Mouse (Mus musculus) small intestine, adult 2 months (tissue): ENCODE results near the gene Bach2. TPM values are rescaled to one million over a fixed set of nuclear protein-coding genes. Genes with fewer than 3 reads are reported as not detected.

Experiments used
- H3K27ac ChIP-seq: fragments of 200-500 bp; 2 replicates; pipeline ENCODE4 v1.5.1; 2012; ENCODE audit warnings: low read depth, low read length, control low read depth, inconsistent platforms; ENCODE audit not compliant: insufficient read depth
- H3K27me3 ChIP-seq: fragments of 200-500 bp; 2 replicates; pipeline ENCODE4 v1.6.1; 2012; ENCODE audit warnings: mild to moderate bottlenecking, moderate library complexity, low read length, inconsistent platforms; ENCODE audit not compliant: control insufficient read depth, insufficient read depth
- H3K36me3 ChIP-seq: fragments of 200-500 bp; 2 replicates; pipeline ENCODE4 v1.6.1; 2012; ENCODE audit warnings: mild to moderate bottlenecking, low read length, control low read depth, inconsistent platforms; ENCODE audit not compliant: control insufficient read depth, insufficient read depth
- H3K4me1 ChIP-seq: fragments of 200-500 bp; 2 replicates; pipeline ENCODE4 v1.6.1; 2012; ENCODE audit warnings: low read length, inconsistent platforms, mixed read lengths; ENCODE audit not compliant: control insufficient read depth, insufficient read depth, insufficient read length
- H3K4me3 ChIP-seq: fragments of 200-500 bp; 2 replicates; pipeline ENCODE4 v1.5.1; 2012; ENCODE audit warnings: low read depth, mild to moderate bottlenecking, control low read depth, inconsistent platforms, low read length, moderate library complexity
- CTCF ChIP-seq: fragments of 200-500 bp; IDR thresholded peaks from 2 replicates; pipeline ENCODE4 v1.5.1; 2012; ENCODE audit warnings: low read depth, mild to moderate bottlenecking, control low read depth, inconsistent platforms, low read length, moderate library complexity, mixed read lengths; ENCODE audit not compliant: insufficient replicate concordance, insufficient read length; ENCODE audit errors: extremely low read depth
- POLR2A ChIP-seq: fragments of 200-500 bp; IDR thresholded peaks from 2 replicates; pipeline ENCODE4 v1.6.1; 2012; ENCODE audit warnings: low read depth, mild to moderate bottlenecking, control low read depth, inconsistent platforms, low read length, moderate library complexity
- WGBS: fragments of 180-500 bp; shearing (Covaris S2); methylation state at CpG from one replicate; pipeline ENCODE4 v1.1.7; 2018; 5-methylcytosine and 5-hydroxymethylcytosine counted together
- polyA plus RNA-seq: library from polyadenylated mRNA; depleted of rRNA; stranded (reverse); fragments of >200 nt; gene quantifications from 2 replicates; pipeline ENCODE4 v1.2.3, GENCODE M21; 2012

The Bach2 gene
- polyA plus RNA-seq, 1 experiment, result 3.5 TPM

DNA sequence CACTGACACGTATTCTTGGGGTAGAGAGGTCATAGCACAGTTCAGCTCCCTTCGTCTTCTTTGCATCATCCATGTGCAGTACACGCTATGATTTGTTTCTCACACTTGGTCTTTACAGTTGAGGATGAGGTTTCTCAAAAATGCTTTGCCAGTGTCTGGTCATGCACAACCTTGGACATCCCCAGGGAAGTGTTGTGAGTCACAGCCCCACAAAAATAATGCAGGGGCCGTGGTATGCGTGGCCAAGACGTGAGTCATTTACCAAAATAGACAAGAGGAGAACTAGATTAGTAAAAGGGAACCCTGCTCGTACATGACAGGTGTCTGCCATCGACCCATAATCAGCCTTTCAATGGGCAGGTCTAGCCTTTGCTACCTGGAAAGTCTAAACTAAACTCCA lies 152.7 kb downstream of the Bach2 start:
- Histone ChIP-seq H3K27ac (no peak overlapping the region), H3K4me1 (peaks cover 5% of the 10 kb centered on the region), H3K27me3 (no peaks in the 10 kb centered on the region), H3K4me3 (no peak overlapping the region), H3K36me3 (no peaks in the 10 kb centered on the region)
- TF ChIP-seq CTCF (no peak), POLR2A (no peak)
- 79% methylated on average over 8 of the region's 8 CpGs for WGBS

DNA sequence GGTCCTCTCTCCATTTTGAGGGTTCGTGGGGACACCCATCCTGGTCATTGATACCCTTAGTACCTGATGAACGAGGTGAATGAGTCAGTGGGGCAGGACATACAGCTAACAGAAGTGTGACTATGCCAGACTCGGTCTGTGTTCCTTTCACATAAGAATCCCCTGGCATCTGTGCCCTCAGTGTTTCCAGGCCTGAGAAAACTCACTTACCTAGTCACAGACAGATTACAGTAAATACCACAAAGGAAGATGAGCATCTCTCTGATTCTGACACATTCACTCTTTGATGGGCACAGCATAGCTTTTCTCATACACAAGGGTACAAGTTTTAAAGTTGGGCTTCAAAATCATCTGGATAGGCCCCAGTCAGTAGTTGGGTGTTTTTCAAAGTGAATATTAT lies 154.6 kb downstream of the Bach2 start:
- TF ChIP-seq CTCF, result no peak
- no peak for TF ChIP-seq POLR2A
- 73% methylated on average over 3 of the region's 3 CpGs for WGBS

DNA sequence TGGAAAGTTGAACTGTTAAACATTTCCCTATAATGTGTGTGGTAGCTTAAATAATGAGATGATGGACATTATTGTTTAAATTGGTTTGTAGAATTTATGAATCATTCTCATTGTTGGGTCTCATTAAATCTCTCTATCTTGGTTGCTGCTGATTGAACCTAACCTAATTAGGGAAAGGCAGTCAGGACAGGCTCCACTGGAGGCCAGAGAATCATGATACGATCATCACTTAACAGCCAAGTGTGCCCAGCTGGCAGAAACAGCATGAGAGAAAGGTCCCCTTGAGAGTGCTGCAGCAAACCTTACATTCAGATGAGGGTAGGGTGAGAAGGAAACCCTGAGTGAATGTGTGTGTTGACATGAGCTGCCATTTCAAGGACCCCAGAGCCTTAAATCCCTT lies 155.3 kb downstream of the Bach2 start:
- no peak overlapping the region for H3K4me3 ChIP-seq
- H3K27ac ChIP-seq, result no peak overlapping the region
- no peaks in the 10 kb centered on the region for H3K4me1 ChIP-seq
- WGBS, result 76% methylated on average over 1 of the region's 1 CpGs
- no peaks in the 10 kb centered on the region for H3K36me3 ChIP-seq
- no peak for TF ChIP-seq POLR2A
- TF ChIP-seq CTCF, result no peak
- no peaks in the 10 kb centered on the region for H3K27me3 ChIP-seq

More for the DNA sequence above, 154.6 kb downstream of the Bach2 start:
- H3K4me3 ChIP-seq, result no peak overlapping the region
- no peaks in the 10 kb centered on the region for H3K36me3 ChIP-seq
- no peak overlapping the region for H3K27ac ChIP-seq
- no peaks in the 10 kb centered on the region for H3K27me3 ChIP-seq
- no peaks in the 10 kb centered on the region for H3K4me1 ChIP-seq

DNA sequence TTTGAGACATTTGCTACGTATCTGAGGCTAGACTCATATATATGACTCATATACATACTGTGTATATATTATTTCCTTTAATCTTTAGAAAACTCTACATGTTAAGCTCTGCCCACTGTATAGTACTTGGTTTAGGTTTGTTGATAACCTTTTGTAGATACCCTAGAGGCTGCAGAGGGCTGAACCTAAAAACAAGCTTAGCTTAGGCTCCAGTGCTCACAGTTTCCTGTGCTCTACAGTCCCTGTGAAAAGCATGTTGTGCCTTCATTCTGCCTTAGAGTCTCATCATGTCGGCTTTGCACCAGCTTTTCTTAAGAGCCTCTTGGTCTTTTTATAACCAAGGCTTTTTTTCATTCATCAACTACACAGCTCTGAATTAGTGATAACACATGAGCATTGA lies 156.2 kb downstream of the Bach2 start:
- no peaks in the 10 kb centered on the region for H3K4me1 ChIP-seq
- H3K27me3 ChIP-seq, result no peaks in the 10 kb centered on the region
- WGBS, result 81% methylated on average over 2 of the region's 2 CpGs
- no peak for TF ChIP-seq POLR2A
- H3K36me3 ChIP-seq, result no peaks in the 10 kb centered on the region
- H3K27ac ChIP-seq, result no peak overlapping the region
- no peak overlapping the region for H3K4me3 ChIP-seq

DNA sequence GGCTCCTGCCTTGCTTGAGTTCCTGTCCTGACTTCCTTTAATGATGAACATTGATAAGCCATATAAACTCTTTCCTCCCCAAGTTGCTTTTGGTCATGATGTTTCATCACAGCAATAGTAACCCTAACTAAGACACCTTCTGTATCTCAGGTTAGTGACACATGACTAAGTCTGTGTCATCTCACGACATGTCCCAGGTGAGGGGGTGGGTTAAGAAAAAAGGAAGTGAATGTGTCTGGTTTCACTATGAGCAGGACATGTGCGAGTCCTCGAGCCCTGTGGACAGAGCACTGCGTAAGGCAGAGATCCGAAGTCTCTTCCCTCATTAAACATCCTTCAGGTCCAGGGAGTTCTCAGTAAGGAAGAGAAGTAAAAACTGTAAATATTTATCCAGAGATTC lies 162.9 kb downstream of the Bach2 start:
- WGBS, result 76% methylated on average over 5 of the region's 5 CpGs
- Histone ChIP-seq H3K27me3 (no peaks in the 10 kb centered on the region), H3K36me3 (no peaks in the 10 kb centered on the region), H3K4me3 (no peak overlapping the region), H3K27ac (no peak overlapping the region), H3K4me1 (no peaks in the 10 kb centered on the region)
- TF ChIP-seq POLR2A, result no peak
- TF ChIP-seq CTCF, result no peak

DNA sequence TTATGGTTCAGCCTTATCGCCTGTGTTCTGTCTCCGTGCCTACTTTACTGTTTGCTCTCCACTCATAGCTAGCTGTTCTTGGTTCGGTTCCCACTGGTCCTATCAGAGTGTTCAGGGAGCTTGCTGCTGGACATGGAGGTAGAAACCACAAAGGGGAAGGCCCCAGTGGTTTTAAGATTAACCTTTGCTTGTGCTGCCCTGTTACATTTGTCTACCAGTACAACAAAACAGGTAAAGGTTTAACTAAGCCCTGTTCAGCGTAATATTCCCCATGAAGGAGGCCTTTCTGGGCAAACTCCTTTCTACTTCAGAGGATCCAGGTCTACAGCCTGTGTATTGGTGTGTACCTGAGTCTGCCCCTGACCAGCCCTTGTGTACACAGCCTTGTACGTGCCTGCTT lies 164.9 kb downstream of the Bach2 start:
- TF ChIP-seq POLR2A (no peak), CTCF (no peak)
- H3K4me3 ChIP-seq, result no peak overlapping the region
- H3K36me3 ChIP-seq, result no peaks in the 10 kb centered on the region
- H3K27me3 ChIP-seq, result no peaks in the 10 kb centered on the region
- WGBS, result 78% methylated on average over 5 of the region's 5 CpGs
- H3K27ac ChIP-seq, result no peak overlapping the region
- H3K4me1 ChIP-seq, result no peaks in the 10 kb centered on the region

DNA sequence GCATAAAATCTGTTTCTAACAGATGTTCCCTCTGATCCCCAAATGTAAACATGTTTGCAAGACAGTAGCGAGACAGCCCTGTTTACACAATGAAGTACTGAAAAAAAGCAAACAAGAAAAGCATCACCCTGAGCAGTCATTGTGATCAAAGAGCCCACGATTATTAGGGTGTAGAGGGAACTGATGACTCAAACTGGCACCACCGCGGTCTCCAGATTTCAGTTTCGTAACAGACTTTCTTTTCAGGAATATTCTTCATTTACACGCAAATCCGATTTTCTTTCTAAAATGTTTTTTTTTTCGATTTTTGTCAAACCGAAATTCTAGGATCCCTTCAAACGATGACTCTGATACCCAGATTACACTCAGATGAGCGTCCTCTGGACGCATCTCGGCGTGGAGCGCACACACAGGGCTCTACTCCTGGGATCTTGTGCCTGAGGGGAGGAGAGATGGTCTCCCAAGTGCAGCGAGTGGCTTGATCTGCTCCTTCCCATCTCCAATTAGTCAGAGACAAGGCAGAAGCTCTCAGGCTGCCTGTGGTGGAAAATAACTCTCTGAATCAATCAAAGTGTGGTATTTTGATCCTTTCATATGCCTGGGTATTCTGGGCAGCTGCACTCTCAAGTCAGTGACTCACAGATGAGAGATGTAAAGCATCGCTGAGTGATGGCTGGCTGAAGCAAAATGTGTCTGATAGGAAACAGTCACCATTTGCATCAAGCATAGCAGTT lies 166.7 kb downstream of the Bach2 start:
- Histone ChIP-seq H3K4me1 (no peaks in the 10 kb centered on the region), H3K27me3 (no peaks in the 10 kb centered on the region), H3K36me3 (no peaks in the 10 kb centered on the region), H3K4me3 (no peak overlapping the region), H3K27ac (no peak overlapping the region)
- 69% methylated on average over 17 of the region's 17 CpGs for WGBS
- TF ChIP-seq CTCF (no peak), POLR2A (no peak)
